Mouse (Mus musculus) stomach, postnatal 0 days (tissue): ENCODE measurements at regions not wholly inside any gene's neighbourhood (a gene's known extent, or its start where the extent isn't known, plus 50 kb on each side); places are given as distances from the start of the nearest gene placed in this dataset.

Experiments
- ATAC-seq: fragments of 200-750 bp; cut with Nextera tagmentation; 2 replicates; pipeline ENCODE4 v1.8.0; 2017; ENCODE audit not compliant: low FRiP score, low TSS enrichment
- DNase-seq: peaks from one replicate; pipeline ENCODE4 v3.0.0-alpha.2; 2016; ENCODE audit warnings: low spot score
- H3K27ac ChIP-seq: fragments of 300-500 bp; sonication (generic); replicated peaks from 2 replicates; pipeline ENCODE4 v1.5.1; 2014; ENCODE audit warnings: mild to moderate bottlenecking, control low read depth
- H3K27me3 ChIP-seq: fragments of 300-500 bp; sonication (generic); 2 replicates; pipeline ENCODE4 v1.6.1; 2014; ENCODE audit warnings: low read length; ENCODE audit not compliant: control insufficient read depth, insufficient read depth
- H3K36me3 ChIP-seq: fragments of 300-500 bp; sonication (generic); 2 replicates; pipeline ENCODE4 v1.6.1; 2014; ENCODE audit warnings: low read length, mixed read lengths; ENCODE audit not compliant: control insufficient read depth, insufficient read depth
- H3K4me1 ChIP-seq: fragments of 300-500 bp; sonication (generic); replicated peaks from 2 replicates; pipeline ENCODE4 v1.6.1; 2014; ENCODE audit warnings: antibody characterized with exemption; ENCODE audit not compliant: control insufficient read depth, insufficient read depth
- H3K4me2 ChIP-seq: fragments of 300-500 bp; sonication (generic); replicated peaks from 2 replicates; pipeline ENCODE4 v1.6.1; 2014; ENCODE audit warnings: low read depth, mild to moderate bottlenecking, control low read depth, moderate library complexity
- H3K4me3 ChIP-seq: fragments of 300-500 bp; sonication (generic); 2 replicates; pipeline ENCODE4 v1.5.1; 2014; ENCODE audit warnings: low read depth, low read length, control low read depth
- H3K9ac ChIP-seq: fragments of 300-500 bp; sonication (generic); 2 replicates; pipeline ENCODE4 v1.6.1; 2014; ENCODE audit warnings: mild to moderate bottlenecking, low read length, control low read depth, mixed read lengths
- H3K9me3 ChIP-seq: fragments of 300-500 bp; sonication (generic); 2 replicates; pipeline ENCODE4 v1.6.1; 2016; ENCODE audit warnings: low read length; ENCODE audit not compliant: control insufficient read depth
- CTCF ChIP-seq: IDR thresholded peaks from 2 replicates; pipeline ENCODE4 v1.5.1; 2016; ENCODE audit warnings: antibody characterized with exemption, low read depth, mild to moderate bottlenecking, moderate library complexity
- EP300 ChIP-seq: optimal IDR thresholded peaks from 2 replicates; pipeline ENCODE3; 2016; ENCODE audit warnings: antibody characterized with exemption
- WGBS: fragments of 180-500 bp; shearing (Covaris S2); extraction: QIAGEN DNeasy Blood & Tissue Kit; methylation state at CpG from one replicate; pipeline ENCODE4 v1.1.7; 2014; 5-methylcytosine and 5-hydroxymethylcytosine counted together

- no peak overlapping the region for H3K27ac ChIP-seq
- no peak overlapping the region for H3K9ac ChIP-seq
- no peak overlapping the region for H3K4me3 ChIP-seq
- DNase-seq: no peak
- 81% methylated on average over 2 of the region's 2 CpGs for whole genome bisulfite sequencing
- H3K4me1 ChIP-seq: no peaks in the 10 kb centered on the region
- H3K36me3 ChIP-seq: no peaks in the 10 kb centered on the region
- no peak for ATAC-seq
- no peaks in the 10 kb centered on the region for H3K9me3 ChIP-seq
- H3K4me2 ChIP-seq: no peak overlapping the region
- H3K27me3 ChIP-seq: no peaks in the 10 kb centered on the region
- TF ChIP-seq CTCF (no peak), EP300 (no peak)
Measured at GRCm38 (mm10) chr17:52285392-52285791, 317.1 kb upstream of the Kcnh8 start.

- no peaks in the 10 kb centered on the region for H3K4me1 ChIP-seq
- no peaks in the 10 kb centered on the region for H3K27me3 ChIP-seq
- no peak overlapping the region for H3K4me2 ChIP-seq
- H3K9me3 ChIP-seq: no peaks in the 10 kb centered on the region
- no peak overlapping the region for H3K4me3 ChIP-seq
- TF ChIP-seq EP300: no peak
- no peak for TF ChIP-seq CTCF
- ATAC-seq (no peak), DNase-seq (no peak)
- no peak overlapping the region for H3K27ac ChIP-seq
- H3K36me3 ChIP-seq: no peaks in the 10 kb centered on the region
- H3K9ac ChIP-seq: no peak overlapping the region
- 55% methylated on average over 3 of the region's 3 CpGs for WGBS
Measured at GRCm38 (mm10) chr17:52282264-52282663, 320.2 kb upstream of the Kcnh8 start.

- 29% methylated on average over 4 of the region's 4 CpGs for WGBS
- ATAC-seq (no peak), DNase-seq (no peak)
- no peak overlapping the region for H3K9ac ChIP-seq
- no peaks in the 10 kb centered on the region for H3K4me1 ChIP-seq
- H3K9me3 ChIP-seq: no peaks in the 10 kb centered on the region
- no peak overlapping the region for H3K27ac ChIP-seq
- H3K36me3 ChIP-seq: no peaks in the 10 kb centered on the region
- H3K4me3 ChIP-seq: no peak overlapping the region
- no peaks in the 10 kb centered on the region for H3K27me3 ChIP-seq
- no peak overlapping the region for H3K4me2 ChIP-seq
- TF ChIP-seq EP300 (no peak), CTCF (no peak)
Measured at GRCm38 (mm10) chr17:52278523-52278922, 324.0 kb upstream of the Kcnh8 start.

GRCm38 (mm10) chr17:52268792-52269191 lies 333.7 kb upstream of the Kcnh8 start:
- no peaks in the 10 kb centered on the region for H3K4me1 ChIP-seq
- ATAC-seq (no peak), DNase-seq (no peak)
- no peak overlapping the region for H3K4me3 ChIP-seq
- no peak for TF ChIP-seq CTCF
- no peak for TF ChIP-seq EP300
- H3K9ac ChIP-seq: no peak overlapping the region
- WGBS: 55% methylated on average over 2 of the region's 2 CpGs
- H3K9me3 ChIP-seq: no peaks in the 10 kb centered on the region
- no peak overlapping the region for H3K4me2 ChIP-seq
- H3K27me3 ChIP-seq: no peaks in the 10 kb centered on the region
- no peaks in the 10 kb centered on the region for H3K36me3 ChIP-seq
- H3K27ac ChIP-seq: no peak overlapping the region

- H3K27me3 ChIP-seq: no peaks in the 10 kb centered on the region
- H3K9ac ChIP-seq: no peak overlapping the region
- no peak for ATAC-seq
- TF ChIP-seq CTCF (no peak), EP300 (no peak)
- no peak for DNase-seq
- no peaks in the 10 kb centered on the region for H3K4me1 ChIP-seq
- no peaks in the 10 kb centered on the region for H3K9me3 ChIP-seq
- no peak overlapping the region for H3K4me3 ChIP-seq
- no peak overlapping the region for H3K27ac ChIP-seq
- H3K4me2 ChIP-seq: no peak overlapping the region
- H3K36me3 ChIP-seq: no peaks in the 10 kb centered on the region
Measured at GRCm38 (mm10) chr17:52251284-52251683, 351.2 kb upstream of the Kcnh8 start.

- Histone ChIP-seq H3K27ac (no peak overlapping the region), H3K4me3 (no peak overlapping the region), H3K9ac (no peak overlapping the region), H3K4me2 (no peak overlapping the region), H3K4me1 (no peaks in the 10 kb centered on the region), H3K27me3 (no peaks in the 10 kb centered on the region), H3K36me3 (no peaks in the 10 kb centered on the region), H3K9me3 (no peaks in the 10 kb centered on the region)
- DNase-seq: no peak
- 65% methylated on average over 3 of the region's 3 CpGs for WGBS
- ATAC-seq: no peak
- TF ChIP-seq EP300 (no peak), CTCF (no peak)
Measured at GRCm38 (mm10) chr17:52225584-52225983, 376.9 kb upstream of the Kcnh8 start.
